Mouse (Mus musculus): Measurements from ENCODE around the gene Acaca. TPM values are rescaled to one million over a fixed set of nuclear protein-coding genes. Genes with fewer than 3 reads are reported as not detected.

Acaca gene
- polyA plus RNA-seq, 1 experiment, result 32.1 TPM

GRCm38 (mm10) chr11:84373122-84373521 is 243.7 kb downstream of the Acaca start:
- no peak for TF ChIP-seq GATA1 (IDR thresholded peaks at IDR 0.05; ENCODE audit: low read length)

GRCm38 (mm10) chr11:84375951-84376496 is 246.6 kb downstream of the Acaca start:
- TF ChIP-seq GATA1 (IDR thresholded peaks at IDR 0.05; ENCODE audit: low read length), result no peak

- no peak for TF ChIP-seq GATA1 (IDR thresholded peaks at IDR 0.05; ENCODE audit: low read length)
Observed at GRCm38 (mm10) chr11:84376510-84377365, 247.3 kb downstream of the Acaca start.

- no peak for TF ChIP-seq GATA1 (IDR thresholded peaks at IDR 0.05; ENCODE audit: low read length)
Observed at GRCm38 (mm10) chr11:84382450-84382849, 253.0 kb downstream of the Acaca start.

- TF ChIP-seq GATA1 (IDR thresholded peaks at IDR 0.05; ENCODE audit: low read length), result no peak
Observed at GRCm38 (mm10) chr11:84383891-84384290, 254.4 kb downstream of the Acaca start.

- no peak for TF ChIP-seq GATA1 (IDR thresholded peaks at IDR 0.05; ENCODE audit: low read length)
Observed at GRCm38 (mm10) chr11:84389332-84389731, 259.9 kb downstream of the Acaca start.

GRCm38 (mm10) chr11:84391126-84391525 is 261.7 kb downstream of the Acaca start:
- no peak for TF ChIP-seq GATA1 (IDR thresholded peaks at IDR 0.05; ENCODE audit: low read length)

- no peak for TF ChIP-seq GATA1 (IDR thresholded peaks at IDR 0.05; ENCODE audit: low read length)
Observed at GRCm38 (mm10) chr11:84393571-84393970, 264.1 kb downstream of the Acaca start.

GRCm38 (mm10) chr11:84395010-84395409 is 265.5 kb downstream of the Acaca start:
- TF ChIP-seq GATA1 (IDR thresholded peaks at IDR 0.05; ENCODE audit: low read length), result no peak

- TF ChIP-seq GATA1 (IDR thresholded peaks at IDR 0.05; ENCODE audit: low read length), result no peak
Observed at GRCm38 (mm10) chr11:84406733-84407132, 277.3 kb downstream of the Acaca start.

GRCm38 (mm10) chr11:84410383-84410782 is 280.9 kb downstream of the Acaca start:
- TF ChIP-seq GATA1 (IDR thresholded peaks at IDR 0.05; ENCODE audit: low read length), result no peak

GRCm38 (mm10) chr11:84410879-84411641 is 281.6 kb downstream of the Acaca start:
- no peak for TF ChIP-seq GATA1 (IDR thresholded peaks at IDR 0.05; ENCODE audit: low read length)

- no peak for TF ChIP-seq GATA1 (IDR thresholded peaks at IDR 0.05; ENCODE audit: low read length)
Observed at GRCm38 (mm10) chr11:84411642-84412018, 282.2 kb downstream of the Acaca start.

GRCm38 (mm10) chr11:84412201-84412934 is 282.9 kb downstream of the Acaca start:
- TF ChIP-seq GATA1 (IDR thresholded peaks at IDR 0.05; ENCODE audit: low read length), result no peak

GRCm38 (mm10) chr11:84413111-84413510 is 283.6 kb downstream of the Acaca start:
- TF ChIP-seq GATA1 (IDR thresholded peaks at IDR 0.05; ENCODE audit: low read length), result peak; percentile 22

GRCm38 (mm10) chr11:84420779-84421178 is 291.3 kb downstream of the Acaca start:
- no peak for TF ChIP-seq GATA1 (IDR thresholded peaks at IDR 0.05; ENCODE audit: low read length)

Measured in G1E-ER4 (cell line).